Mouse (Mus musculus) cerebellum, adult (tissue): ENCODE data around the gene Gucy1b2.

Experiments used
- ATAC-seq: cut with Nextera tagmentation; 2 replicates; pipeline ENCODE4 v1.9.2; 2017; ENCODE audit warnings: mild to moderate bottlenecking, moderate library complexity, mixed read lengths; ENCODE audit not compliant: insufficient number of reproducible peaks, low FRiP score, low TSS enrichment

Gene Gucy1b2

GRCm38 (mm10) chr14:62446385-62447213 is 9.5 kb downstream of the Gucy1b2 start:
- no peak for ATAC-seq

- no peak for ATAC-seq
Observed at GRCm38 (mm10) chr14:62443840-62444430, 12.2 kb downstream of the Gucy1b2 start.

- no peak for ATAC-seq
Observed at GRCm38 (mm10) chr14:62442971-62443370, 13.1 kb downstream of the Gucy1b2 start.

GRCm38 (mm10) chr14:62440036-62440435 is 16.1 kb downstream of the Gucy1b2 start:
- ATAC-seq: no peak

- no peak for ATAC-seq
Observed at GRCm38 (mm10) chr14:62438236-62438635, 17.9 kb downstream of the Gucy1b2 start.

- ATAC-seq: no peak
Observed at GRCm38 (mm10) chr14:62437806-62438205, 18.3 kb downstream of the Gucy1b2 start.

- no peak for ATAC-seq
Observed at GRCm38 (mm10) chr14:62425277-62425691, 30.8 kb downstream of the Gucy1b2 start.

GRCm38 (mm10) chr14:62422265-62422664 is 33.8 kb downstream of the Gucy1b2 start:
- ATAC-seq: no peak

GRCm38 (mm10) chr14:62417501-62417900 is 38.6 kb downstream of the Gucy1b2 start:
- no peak for ATAC-seq

GRCm38 (mm10) chr14:62416742-62417134 is 39.4 kb downstream of the Gucy1b2 start:
- ATAC-seq: peak; percentile 68

GRCm38 (mm10) chr14:62416007-62416741 is 39.9 kb downstream of the Gucy1b2 start:
- peak; percentile 33; the same call in 1 of the 2 replicates for ATAC-seq

GRCm38 (mm10) chr14:62395346-62395745 is 60.7 kb downstream of the Gucy1b2 start:
- no peak for ATAC-seq

- ATAC-seq: no peak
Observed at GRCm38 (mm10) chr14:62392754-62393153, 63.3 kb downstream of the Gucy1b2 start.

GRCm38 (mm10) chr14:62389729-62390536 is 66.2 kb downstream of the Gucy1b2 start:
- peak; percentile 82 for ATAC-seq

GRCm38 (mm10) chr14:62389064-62389728 is 66.9 kb downstream of the Gucy1b2 start:
- no peak for ATAC-seq

- no peak for ATAC-seq
Observed at GRCm38 (mm10) chr14:62383786-62384299, 72.2 kb downstream of the Gucy1b2 start.

- peak; percentile 54; the same call in 1 of the 2 replicates for ATAC-seq
Observed at GRCm38 (mm10) chr14:62383109-62383508, 73.0 kb downstream of the Gucy1b2 start.

GRCm38 (mm10) chr14:62380606-62381005 is 75.5 kb downstream of the Gucy1b2 start:
- ATAC-seq: no peak

- no peak for ATAC-seq
Observed at GRCm38 (mm10) chr14:62379391-62379790, 76.7 kb downstream of the Gucy1b2 start.
